Mouse (Mus musculus) liver, adult 2 months (tissue): Measurements from ENCODE around the gene Wsb1.

Experiments used
- CTCF ChIP-seq: fragments of 200-500 bp; IDR thresholded peaks from 2 replicates; pipeline ENCODE4 v1.5.1; 2011; ENCODE audit warnings: low read depth, low read length, control low read depth
- POLR2A ChIP-seq: fragments of 200-500 bp; IDR thresholded peaks from 2 replicates; pipeline ENCODE4 v1.6.1; 2011; ENCODE audit warnings: low read length, control low read depth; ENCODE audit not compliant: insufficient read depth; ENCODE audit errors: extremely low read depth

DNA sequence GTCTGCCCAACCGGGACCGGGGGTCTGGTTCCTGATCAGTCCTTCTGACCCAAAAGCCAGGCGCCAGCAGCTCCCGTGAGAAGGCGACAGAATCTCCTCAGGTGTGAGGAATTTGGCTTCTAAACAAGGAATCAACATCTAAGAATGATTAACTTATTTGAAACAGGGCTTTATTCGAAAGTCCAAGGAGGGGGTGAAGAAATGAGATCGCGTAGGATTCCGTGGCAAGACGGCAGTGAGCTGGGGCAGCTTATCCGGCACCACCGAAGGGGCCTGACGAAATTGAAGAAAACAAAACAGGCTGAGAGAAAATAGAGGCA lies 24.3 kb downstream of the Wsb1 start:
- no peak for TF ChIP-seq CTCF
- TF ChIP-seq POLR2A, result no peak
